Mouse (Mus musculus) frontal cortex, adult (tissue): ENCODE measurements at regions not wholly inside any gene's neighbourhood (a gene's known extent, or its start where the extent isn't known, plus 50 kb on each side); places are given as distances from the start of the nearest gene placed in this dataset.

ENCODE experiments used
- ATAC-seq: cut with Nextera tagmentation; 2 replicates; pipeline ENCODE4 v1.9.2; 2017; ENCODE audit warnings: mild to moderate bottlenecking, moderate library complexity, mixed read lengths; ENCODE audit not compliant: low TSS enrichment

DNA sequence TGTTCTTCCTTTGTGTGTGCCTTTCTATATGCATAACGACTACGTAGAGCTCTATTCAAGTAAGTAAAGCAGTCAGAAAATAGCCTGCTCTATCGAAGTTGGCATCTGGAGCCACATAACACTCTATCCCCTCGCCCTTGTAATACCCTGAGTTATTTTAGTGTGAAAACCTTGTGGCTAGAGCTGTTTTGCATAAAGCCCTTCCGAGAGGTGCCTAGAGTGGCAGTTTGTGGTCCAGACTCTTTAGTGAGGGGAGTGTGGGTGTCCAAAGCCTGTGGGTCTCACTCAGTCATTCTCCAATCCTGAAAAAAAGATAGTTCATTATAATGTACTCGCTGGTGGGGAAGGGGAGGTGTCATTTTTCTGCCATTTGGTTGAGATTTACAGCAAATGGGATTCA, 855.2 kb upstream of the Car8 start:
- ATAC-seq = no peak

DNA sequence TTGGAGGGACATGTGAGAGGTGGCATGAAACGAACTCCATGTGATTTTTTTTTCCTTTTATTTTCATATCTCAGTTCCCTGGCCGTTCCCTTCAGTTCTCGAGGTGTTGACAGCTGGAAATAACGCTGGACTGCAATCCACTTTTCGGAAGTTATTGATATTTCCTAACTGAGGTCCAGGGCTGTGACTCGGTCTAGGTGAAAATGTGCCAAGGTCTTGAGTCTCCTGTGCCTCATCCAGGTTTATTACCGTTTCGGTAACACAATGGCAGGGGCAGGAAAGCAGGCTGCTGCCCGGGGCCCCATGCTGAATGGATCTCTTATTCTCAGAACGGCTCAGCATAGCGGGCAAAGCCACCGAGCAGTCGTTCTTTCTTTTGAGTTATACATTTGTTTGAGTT, 844.7 kb upstream of the Car8 start:
- ATAC-seq = no peak

DNA sequence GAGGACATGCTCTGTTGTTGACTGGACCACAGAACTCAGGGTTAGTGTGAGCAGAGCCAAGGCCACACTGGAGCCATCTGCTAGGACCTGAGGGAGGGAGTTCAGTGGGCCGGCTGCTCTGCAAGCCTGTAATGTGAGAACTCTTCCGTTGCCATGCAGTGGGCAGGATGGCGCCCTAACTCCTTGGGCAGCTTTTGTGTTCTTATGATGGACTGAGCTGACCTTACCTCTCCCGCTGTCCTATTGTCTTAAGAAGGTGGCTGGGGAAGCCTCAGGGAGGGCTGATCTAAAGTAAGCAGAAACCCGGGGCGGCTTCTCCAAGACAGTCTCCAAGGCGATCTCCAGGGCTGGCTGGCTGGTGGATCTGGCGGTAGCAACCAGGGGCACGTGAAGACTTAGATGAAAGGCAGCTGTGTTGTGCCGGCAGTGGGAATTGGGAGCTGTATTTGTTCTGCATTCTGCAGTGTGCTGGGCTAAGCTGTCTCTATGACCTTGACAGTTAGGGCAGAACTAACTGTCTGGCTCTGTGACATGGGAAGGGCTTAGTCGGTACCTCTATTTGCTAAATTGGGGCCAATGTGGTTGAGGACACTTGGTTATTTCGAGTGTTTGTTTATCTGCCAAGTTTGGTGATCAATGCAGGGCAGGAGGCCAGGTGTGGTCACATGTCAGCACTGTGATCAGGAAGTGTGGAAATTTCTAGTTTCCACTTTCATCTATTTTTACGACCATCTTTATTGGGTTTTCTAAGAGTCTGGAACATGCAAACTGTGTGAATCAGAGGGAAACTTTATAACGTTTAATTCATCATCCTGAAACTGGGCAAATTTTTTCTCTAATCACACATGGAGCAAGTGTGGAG, 843.1 kb upstream of the Car8 start:
- peak; percentile 55 for ATAC-seq

DNA sequence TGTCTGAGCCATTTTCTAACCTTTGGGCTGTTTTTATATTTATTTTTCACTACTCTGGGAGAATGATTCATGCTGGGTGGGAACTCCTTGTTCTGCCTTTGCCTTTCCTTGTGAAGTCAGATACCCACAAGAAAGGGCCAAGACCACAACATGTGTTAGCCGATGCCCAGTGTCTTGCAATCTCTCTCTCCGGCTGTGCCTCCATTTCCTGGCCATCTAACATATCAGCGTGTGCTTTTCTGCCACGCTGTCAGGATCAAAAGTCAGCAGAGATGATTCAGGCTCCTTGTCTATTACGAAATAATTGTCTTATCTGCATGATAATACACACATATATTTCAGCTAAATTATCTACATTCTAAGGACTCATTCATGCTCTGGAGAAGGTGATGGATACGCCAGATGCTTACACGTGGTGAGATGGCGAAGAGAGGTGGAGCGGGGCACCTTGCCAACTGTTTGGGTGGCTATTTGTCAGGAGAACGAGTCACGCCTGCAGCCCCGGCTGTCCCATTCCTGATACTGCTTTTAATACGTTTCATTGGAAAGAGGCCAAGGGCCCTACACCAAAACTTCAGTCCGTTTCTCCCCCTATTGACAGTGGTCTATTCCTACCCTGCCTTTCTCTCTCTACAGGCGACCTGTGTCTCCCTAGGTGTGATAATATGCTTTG, 842.1 kb upstream of the Car8 start:
- no peak for ATAC-seq

- ATAC-seq = no peak
Observed at GRCm38 (mm10) chr4:9079828-9080245, 841.0 kb upstream of the Car8 start.

DNA sequence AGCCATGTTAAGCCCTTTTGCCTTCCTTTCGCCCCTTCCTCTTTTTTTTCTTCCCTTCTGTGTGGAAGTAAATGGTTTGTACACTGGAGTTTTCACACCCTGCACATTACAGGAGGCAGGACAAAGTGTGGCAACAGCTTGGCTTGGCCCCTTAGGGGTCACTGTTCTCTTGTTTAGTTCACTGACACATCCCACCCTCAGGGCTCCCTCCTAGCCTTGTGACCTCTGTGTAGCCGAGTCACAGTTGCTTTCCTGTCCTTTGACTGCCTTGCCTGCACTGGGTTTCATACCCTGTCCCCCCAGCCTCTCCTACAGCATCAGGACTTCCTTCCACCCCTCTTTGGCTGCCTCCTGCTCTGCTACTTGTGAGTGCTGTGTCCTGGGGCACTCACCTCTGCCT, 835.6 kb upstream of the Car8 start:
- no peak for ATAC-seq

DNA sequence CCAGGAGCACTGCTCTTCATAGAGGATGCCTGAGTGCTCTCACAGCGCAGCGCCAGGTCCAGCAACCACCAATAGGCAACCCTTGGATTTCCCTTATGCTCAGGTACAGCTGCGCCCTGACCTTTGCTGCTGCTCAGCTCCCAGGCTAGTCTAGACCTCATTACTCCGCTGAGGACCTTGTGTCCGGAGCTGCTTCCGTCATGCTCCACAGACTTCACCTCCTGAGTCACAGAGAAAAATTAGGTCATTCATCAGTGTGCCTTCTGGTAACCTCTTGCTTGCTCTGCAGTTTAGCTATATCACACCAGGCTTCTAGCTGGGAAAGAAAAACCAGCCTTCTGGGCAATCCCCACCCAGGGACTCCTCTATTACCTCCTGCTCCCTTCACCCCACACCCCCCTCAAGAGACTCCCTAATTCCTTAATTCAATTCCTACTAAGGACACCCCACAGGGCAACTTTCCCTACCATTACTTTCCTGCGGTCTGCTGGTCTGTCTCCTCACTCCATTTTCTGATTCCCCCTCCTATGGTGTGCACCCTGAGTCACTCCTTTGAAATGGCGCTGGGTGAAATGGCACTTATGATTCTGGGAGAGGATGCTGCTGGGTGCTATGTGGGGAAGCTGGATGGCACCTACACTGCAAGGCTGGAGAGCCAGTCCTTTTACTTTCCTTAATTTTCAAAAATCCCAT, 835.0 kb upstream of the Car8 start:
- no peak for ATAC-seq

GRCm38 (mm10) chr4:9072321-9072720, 833.5 kb upstream of the Car8 start:
- no peak for ATAC-seq

DNA sequence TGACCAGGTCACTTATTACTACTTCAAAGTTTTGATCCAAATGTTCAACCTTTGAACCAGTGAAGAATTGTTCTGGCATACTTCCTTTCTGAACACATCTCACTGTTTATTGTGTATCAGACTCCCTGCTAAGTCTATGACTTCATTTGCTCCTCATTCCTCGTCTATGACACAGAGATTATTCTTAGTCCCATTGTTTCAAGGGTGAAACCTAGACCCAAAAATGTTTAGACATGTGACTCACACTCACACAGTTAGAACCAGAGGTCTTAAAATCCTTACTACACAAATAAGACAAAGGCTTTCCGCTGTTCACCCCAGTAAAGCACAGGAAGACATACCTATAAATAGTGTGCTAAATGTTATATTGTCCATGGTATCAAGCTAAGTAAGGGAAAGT, 829.0 kb upstream of the Car8 start:
- no peak for ATAC-seq

- no peak; the same call in 1 of the 2 replicates for ATAC-seq
Observed at GRCm38 (mm10) chr4:9065981-9066815, 827.4 kb upstream of the Car8 start.

- ATAC-seq = no peak
Observed at GRCm38 (mm10) chr4:9061941-9062340, 823.1 kb upstream of the Car8 start.

DNA sequence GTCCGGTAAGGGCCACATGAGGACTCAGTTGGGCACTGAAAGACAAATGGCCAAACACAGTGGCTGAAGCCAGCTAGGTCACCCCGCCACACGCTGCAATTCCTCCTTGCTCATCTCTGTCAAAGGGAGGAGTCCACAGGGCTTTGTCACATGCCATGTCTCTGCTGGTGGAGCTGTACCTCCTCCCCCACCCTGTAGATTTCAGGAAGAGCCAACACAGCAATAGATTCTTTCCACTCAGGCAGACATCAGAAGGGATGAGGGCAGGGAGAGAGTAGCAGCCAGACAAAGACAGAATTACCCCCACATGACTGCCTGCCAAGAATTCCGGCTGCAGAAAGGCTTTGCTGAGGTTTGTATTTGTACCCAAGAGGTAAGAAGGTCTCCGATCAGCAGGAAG, 821.4 kb upstream of the Car8 start:
- ATAC-seq = no peak

- no peak for ATAC-seq
Observed at GRCm38 (mm10) chr4:9057676-9058075, 818.8 kb upstream of the Car8 start.

DNA sequence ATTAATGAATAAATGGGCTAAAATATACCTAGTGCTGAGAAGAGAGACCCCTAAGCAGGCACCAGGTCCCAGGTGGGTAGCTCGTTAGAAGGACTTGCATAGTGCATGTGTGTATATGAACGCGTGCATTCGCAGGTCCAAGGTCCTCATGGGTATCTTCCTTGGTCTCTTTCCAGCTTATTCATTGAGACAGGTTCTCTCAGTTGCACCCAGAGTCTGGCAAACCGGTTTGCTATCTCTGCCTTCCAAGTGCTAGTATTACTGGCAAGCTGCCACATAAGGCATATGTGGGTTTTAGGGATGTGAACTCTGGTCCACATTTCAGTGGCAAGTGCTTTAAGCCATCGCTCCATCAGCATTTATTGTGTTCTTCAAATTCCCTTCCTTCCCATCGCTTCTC, 818.3 kb upstream of the Car8 start:
- no peak for ATAC-seq

DNA sequence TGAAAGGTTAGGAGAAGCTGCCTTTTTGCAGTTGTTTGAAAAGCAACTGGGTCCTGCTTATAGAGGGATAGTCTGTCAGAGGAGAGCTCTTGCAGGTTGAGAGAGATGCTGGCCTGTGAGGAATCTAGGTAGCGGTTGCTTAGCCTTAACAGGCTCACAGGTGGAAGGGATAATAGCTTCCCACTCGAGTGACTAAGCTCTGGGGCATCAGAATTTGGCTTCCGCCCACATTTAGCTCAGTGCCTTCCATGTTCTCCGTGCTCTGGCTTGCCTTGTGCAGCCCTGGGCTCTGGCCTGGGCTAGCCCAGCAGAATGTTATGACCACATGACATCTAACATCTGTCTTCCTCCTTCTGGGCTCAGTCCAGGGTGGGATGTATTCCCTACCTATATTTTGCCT, 817.0 kb upstream of the Car8 start:
- ATAC-seq = peak; percentile 57

- ATAC-seq = no peak
Observed at GRCm38 (mm10) chr4:9055266-9055820, 816.5 kb upstream of the Car8 start.

DNA sequence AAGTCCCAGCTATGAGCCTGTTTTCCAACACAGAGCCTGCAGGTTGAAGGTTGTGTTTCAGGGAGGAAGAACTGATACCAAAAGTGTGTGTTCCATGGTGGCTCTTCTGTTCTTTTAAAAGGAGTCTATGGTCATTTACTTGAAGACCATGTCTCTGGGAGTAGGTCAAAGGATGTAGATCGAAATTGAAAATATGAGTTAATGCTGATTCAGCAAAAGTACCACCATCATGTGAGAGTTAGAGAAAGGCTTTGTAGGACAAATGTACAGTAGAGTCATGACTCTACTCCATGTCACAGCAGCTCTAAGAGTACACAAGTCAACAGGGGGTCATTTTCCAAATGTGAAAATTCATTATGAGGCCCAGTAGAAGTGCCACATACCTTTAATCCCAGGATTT, 810.0 kb upstream of the Car8 start:
- no peak for ATAC-seq

GRCm38 (mm10) chr4:9047151-9047550, 808.3 kb upstream of the Car8 start:
- no peak for ATAC-seq

- ATAC-seq = no peak
Observed at GRCm38 (mm10) chr4:9046436-9046835, 807.6 kb upstream of the Car8 start.

- ATAC-seq = no peak
Observed at GRCm38 (mm10) chr4:9046030-9046429, 807.2 kb upstream of the Car8 start.

DNA sequence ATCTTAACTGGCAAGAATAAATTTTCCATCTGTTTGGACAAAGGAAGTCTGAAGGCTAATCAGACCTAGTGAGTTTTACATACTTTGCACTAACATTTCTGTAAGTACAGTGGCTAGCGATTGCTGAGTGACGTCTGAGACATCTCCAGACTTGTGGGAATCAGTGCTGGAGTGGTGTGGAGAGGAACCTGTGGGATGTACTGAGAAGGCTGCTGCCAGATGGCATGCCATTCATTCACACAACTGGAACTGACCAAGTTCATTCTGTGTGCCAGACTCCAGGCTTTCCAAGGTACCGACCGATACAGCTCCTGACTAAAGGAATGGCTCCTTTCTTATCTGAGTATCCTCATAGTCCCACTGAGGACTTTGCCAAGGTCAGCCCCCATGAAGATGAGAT, 797.2 kb upstream of the Car8 start:
- no peak for ATAC-seq

DNA sequence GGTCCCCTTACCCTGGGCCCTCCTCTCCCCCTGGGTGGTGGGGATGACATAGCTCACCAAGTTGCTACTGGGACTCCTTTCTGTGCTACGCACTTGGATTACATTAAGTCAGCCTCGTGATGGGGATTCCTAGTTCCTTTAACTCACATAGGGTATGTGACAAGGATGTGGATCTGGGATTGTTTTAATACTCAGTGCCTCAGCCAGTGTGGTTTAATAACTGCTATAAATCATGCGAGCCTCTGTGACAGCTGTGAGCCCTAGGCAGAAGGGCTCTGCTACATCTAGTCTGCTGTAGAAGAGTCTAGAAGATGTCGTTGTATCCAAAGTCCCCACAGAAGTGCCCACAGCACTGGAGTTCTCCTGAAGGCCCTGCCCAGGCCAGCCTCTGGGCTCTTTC, 796.5 kb upstream of the Car8 start:
- no peak for ATAC-seq
